Mouse (Mus musculus) neural tube, embryonic 12.5 days (tissue): ENCODE measurements around the gene Itpkb. TPM values are rescaled to one million over a fixed set of nuclear protein-coding genes. Genes with fewer than 3 reads are reported as not detected.

ENCODE experiments used
- ATAC-seq: fragments of 200-750 bp; cut with Nextera tagmentation; 2 replicates; pipeline ENCODE4 v1.8.0; 2017; ENCODE audit warnings: low read depth, mild to moderate bottlenecking, moderate TSS enrichment, moderate library complexity; ENCODE audit not compliant: low FRiP score
- H3K27ac ChIP-seq: fragments of 300-500 bp; sonication (generic); 2 replicates; pipeline ENCODE4 v1.5.1; 2016
- H3K27me3 ChIP-seq: fragments of 300-500 bp; sonication (generic); replicated peaks from 2 replicates; pipeline ENCODE4 v1.6.1; 2016; ENCODE audit warnings: mild to moderate bottlenecking
- H3K36me3 ChIP-seq: fragments of 300-500 bp; sonication (generic); 2 replicates; pipeline ENCODE4 v1.6.1; 2016; ENCODE audit warnings: mild to moderate bottlenecking
- H3K4me1 ChIP-seq: fragments of 300-500 bp; sonication (generic); 2 replicates; pipeline ENCODE4 v1.6.1; 2016
- H3K4me2 ChIP-seq: fragments of 300-500 bp; sonication (generic); replicated peaks from 2 replicates; pipeline ENCODE4 v1.6.1; 2016; ENCODE audit warnings: mild to moderate bottlenecking
- H3K4me3 ChIP-seq: fragments of 300-500 bp; sonication (generic); 2 replicates; pipeline ENCODE4 v1.5.1; 2016
- H3K9ac ChIP-seq: fragments of 300-500 bp; sonication (generic); 2 replicates; pipeline ENCODE4 v1.6.1; 2016; ENCODE audit warnings: mild to moderate bottlenecking
- H3K9me3 ChIP-seq: fragments of 300-500 bp; sonication (generic); 2 replicates; pipeline ENCODE4 v1.6.1; 2016; ENCODE audit warnings: mild to moderate bottlenecking
- WGBS: fragments of 180-500 bp; shearing (Covaris S2); methylation state at CpG from one replicate; pipeline ENCODE4 v1.1.7; 2016; 5-methylcytosine and 5-hydroxymethylcytosine counted together
- polyA plus RNA-seq: library from polyadenylated mRNA; unstranded; fragments of >200 nt; fragmentation: Nextera tagmentation; extraction: Ambion mirVana; gene quantifications from 2 replicates; pipeline ENCODE4 v1.2.1, GENCODE M21; 2016

The Itpkb gene
- polyA plus RNA-seq, 1 experiment from 2014 or later = 5.4 TPM

- Histone ChIP-seq H3K27ac (no peak overlapping the region), H3K27me3 (no peaks in the 10 kb centered on the region), H3K9me3 (no peaks in the 10 kb centered on the region), H3K9ac (no peak overlapping the region), H3K4me1 (peaks cover 20% of the 10 kb centered on the region; the same call in 1 of the 2 replicates), H3K36me3 (no peaks in the 10 kb centered on the region), H3K4me3 (no peak overlapping the region), H3K4me2 (peak overlapping the region; percentile 0; the same call in 1 of the 2 replicates)
- peak; percentile 26; the same call in 1 of the 2 replicates for ATAC-seq
- WGBS = 56% methylated on average over 25 of the region's 25 CpGs
Measured at GRCm38 (mm10) chr1:180421165-180421909, 91.1 kb downstream of the Itpkb start.

GRCm38 (mm10) chr1:180422076-180422828 lies 92.0 kb downstream of the Itpkb start:
- Histone ChIP-seq H3K4me2 (no peak overlapping the region), H3K9me3 (no peaks in the 10 kb centered on the region), H3K27me3 (no peaks in the 10 kb centered on the region), H3K36me3 (no peaks in the 10 kb centered on the region), H3K9ac (no peak overlapping the region), H3K4me1 (peaks cover 20% of the 10 kb centered on the region; the same call in 1 of the 2 replicates), H3K4me3 (no peak overlapping the region), H3K27ac (no peak overlapping the region)
- 37% methylated on average over 11 of the region's 11 CpGs for WGBS
- ATAC-seq = 0 out of 2 replicates have a peak, but pooled peaks have one; percentile 12

GRCm38 (mm10) chr1:180423008-180423639 lies 92.8 kb downstream of the Itpkb start:
- Histone ChIP-seq H3K36me3 (no peaks in the 10 kb centered on the region), H3K9ac (no peak overlapping the region), H3K27ac (no peak overlapping the region), H3K4me3 (no peak overlapping the region), H3K27me3 (no peaks in the 10 kb centered on the region), H3K9me3 (no peaks in the 10 kb centered on the region), H3K4me2 (no peak overlapping the region), H3K4me1 (peaks cover 20% of the 10 kb centered on the region; the same call in 1 of the 2 replicates)
- ATAC-seq = no peak
- WGBS = 68% methylated on average over 16 of the region's 16 CpGs

GRCm38 (mm10) chr1:180423931-180424330 lies 93.6 kb downstream of the Itpkb start:
- ATAC-seq = no peak
- WGBS = 87% methylated on average over 3 of the region's 3 CpGs
- Histone ChIP-seq H3K4me2 (no peak overlapping the region), H3K9ac (no peak overlapping the region), H3K4me1 (peaks cover 20% of the 10 kb centered on the region; the same call in 1 of the 2 replicates), H3K4me3 (no peak overlapping the region), H3K9me3 (no peaks in the 10 kb centered on the region), H3K36me3 (no peaks in the 10 kb centered on the region), H3K27me3 (no peaks in the 10 kb centered on the region), H3K27ac (no peak overlapping the region)

- Histone ChIP-seq H3K36me3 (no peaks in the 10 kb centered on the region), H3K4me1 (peaks cover 8% of the 10 kb centered on the region; the same call in 1 of the 2 replicates), H3K4me3 (no peak overlapping the region), H3K27ac (no peak overlapping the region), H3K27me3 (no peaks in the 10 kb centered on the region), H3K9me3 (no peaks in the 10 kb centered on the region), H3K9ac (no peak overlapping the region), H3K4me2 (no peak overlapping the region)
- 81% methylated on average over 6 of the region's 6 CpGs for WGBS
- no peak for ATAC-seq
Measured at GRCm38 (mm10) chr1:180426405-180426804, 96.1 kb downstream of the Itpkb start.

GRCm38 (mm10) chr1:180427685-180428084 lies 97.4 kb downstream of the Itpkb start:
- no peaks in the 10 kb centered on the region for H3K9me3 ChIP-seq
- no peak overlapping the region for H3K9ac ChIP-seq
- H3K27ac ChIP-seq = no peak overlapping the region
- peaks cover 4% of the 10 kb centered on the region for H3K4me1 ChIP-seq
- no peaks in the 10 kb centered on the region for H3K27me3 ChIP-seq
- 62% methylated on average over 10 of the region's 10 CpGs for WGBS
- H3K4me2 ChIP-seq = no peak overlapping the region
- no peak overlapping the region for H3K4me3 ChIP-seq
- no peak for ATAC-seq
- no peaks in the 10 kb centered on the region for H3K36me3 ChIP-seq

- Histone ChIP-seq H3K4me1 (peaks cover 8% of the 10 kb centered on the region), H3K36me3 (no peaks in the 10 kb centered on the region), H3K4me2 (no peak overlapping the region), H3K4me3 (no peak overlapping the region), H3K9me3 (no peaks in the 10 kb centered on the region), H3K27me3 (no peaks in the 10 kb centered on the region), H3K27ac (no peak overlapping the region), H3K9ac (no peak overlapping the region)
- WGBS = 39% methylated on average over 9 of the region's 9 CpGs
- ATAC-seq = no peak
Measured at GRCm38 (mm10) chr1:180428101-180428712, 97.9 kb downstream of the Itpkb start.

GRCm38 (mm10) chr1:180428871-180429270 lies 98.6 kb downstream of the Itpkb start:
- H3K4me3 ChIP-seq = no peak overlapping the region
- WGBS = 92% methylated on average over 8 of the region's 8 CpGs

GRCm38 (mm10) chr1:180429819-180430218 lies 99.5 kb downstream of the Itpkb start:
- no peak overlapping the region for H3K4me3 ChIP-seq
- no peak for ATAC-seq
- H3K4me1 ChIP-seq = peaks cover 22% of the 10 kb centered on the region
- no peak overlapping the region for H3K4me2 ChIP-seq
- no peaks in the 10 kb centered on the region for H3K27me3 ChIP-seq
- 82% methylated on average over 5 of the region's 5 CpGs for WGBS
- no peak overlapping the region for H3K27ac ChIP-seq
- H3K9me3 ChIP-seq = no peaks in the 10 kb centered on the region
- H3K36me3 ChIP-seq = no peaks in the 10 kb centered on the region
- H3K9ac ChIP-seq = no peak overlapping the region

More at GRCm38 (mm10) chr1:180428871-180429270, 98.6 kb downstream of the Itpkb start:
- Histone ChIP-seq H3K4me2 (no peak overlapping the region), H3K4me1 (peaks cover 13% of the 10 kb centered on the region), H3K27ac (no peak overlapping the region), H3K9ac (no peak overlapping the region), H3K9me3 (no peaks in the 10 kb centered on the region), H3K27me3 (no peaks in the 10 kb centered on the region), H3K36me3 (no peaks in the 10 kb centered on the region)
- ATAC-seq = no peak

- Histone ChIP-seq H3K36me3 (no peaks in the 10 kb centered on the region), H3K4me1 (peaks cover 24% of the 10 kb centered on the region), H3K4me2 (no peak overlapping the region), H3K9me3 (no peaks in the 10 kb centered on the region), H3K9ac (0 out of 2 replicates have a peak overlapping the region, but pooled peaks have one; percentile 0), H3K27ac (no peak overlapping the region), H3K4me3 (no peak overlapping the region), H3K27me3 (no peaks in the 10 kb centered on the region)
- ATAC-seq = no peak
- 72% methylated on average over 12 of the region's 12 CpGs for WGBS
Measured at GRCm38 (mm10) chr1:180431833-180432232, 101.5 kb downstream of the Itpkb start.

- H3K4me3 ChIP-seq = peak overlapping the region; percentile 24
- H3K27ac ChIP-seq = no peak overlapping the region
- 3% methylated on average over 16 of the region's 16 CpGs for WGBS
- peak overlapping the region; percentile 58 for H3K4me2 ChIP-seq
- H3K36me3 ChIP-seq = no peaks in the 10 kb centered on the region
- H3K9me3 ChIP-seq = no peaks in the 10 kb centered on the region
- no peaks in the 10 kb centered on the region for H3K27me3 ChIP-seq
- H3K9ac ChIP-seq = peak overlapping the region; percentile 52
- H3K4me1 ChIP-seq = peaks cover 24% of the 10 kb centered on the region
- peak; percentile 63 for ATAC-seq
Measured at GRCm38 (mm10) chr1:180433098-180433538, 102.8 kb downstream of the Itpkb start.
